Mouse (Mus musculus) embryonic facial prominence, embryonic 13.5 days (tissue): ENCODE data around the gene Gjd3. TPM values are rescaled to one million over a fixed set of nuclear protein-coding genes. Genes with fewer than 3 reads are reported as not detected.

Source experiments
- ATAC-seq: fragments of 200-750 bp; cut with Nextera tagmentation; 2 replicates; pipeline ENCODE4 v1.8.0; 2017; ENCODE audit warnings: low read depth; ENCODE audit not compliant: insufficient number of reproducible peaks, insufficient read depth, low FRiP score, low TSS enrichment
- H3K27ac ChIP-seq: fragments of 300-500 bp; sonication (generic); 2 replicates; pipeline ENCODE4 v1.5.1; 2015; ENCODE audit warnings: moderate library complexity, mild to moderate bottlenecking, inconsistent platforms
- H3K27me3 ChIP-seq: fragments of 300-500 bp; sonication (generic); 2 replicates; pipeline ENCODE4 v1.6.1; 2015; ENCODE audit warnings: mild to moderate bottlenecking, inconsistent platforms
- H3K36me3 ChIP-seq: fragments of 300-500 bp; sonication (generic); 2 replicates; pipeline ENCODE4 v1.6.1; 2015; ENCODE audit warnings: mild to moderate bottlenecking, inconsistent platforms
- H3K4me1 ChIP-seq: fragments of 300-500 bp; sonication (generic); 2 replicates; pipeline ENCODE4 v1.6.1; 2015; ENCODE audit warnings: inconsistent platforms
- H3K4me2 ChIP-seq: fragments of 300-500 bp; sonication (generic); 2 replicates; pipeline ENCODE4 v1.6.1; 2015; ENCODE audit warnings: moderate library complexity, mild to moderate bottlenecking, inconsistent platforms
- H3K4me3 ChIP-seq: fragments of 300-500 bp; sonication (generic); 2 replicates; pipeline ENCODE4 v1.5.1; 2015; ENCODE audit warnings: mild to moderate bottlenecking, inconsistent platforms
- H3K9ac ChIP-seq: fragments of 300-500 bp; sonication (generic); 2 replicates; pipeline ENCODE4 v1.6.1; 2015; ENCODE audit warnings: mild to moderate bottlenecking, inconsistent platforms
- H3K9me3 ChIP-seq: fragments of 300-500 bp; sonication (generic); 2 replicates; pipeline ENCODE4 v1.6.1; 2016; ENCODE audit warnings: inconsistent platforms
- WGBS: fragments of 180-500 bp; shearing (Covaris S2); methylation state at CpG from one replicate; pipeline ENCODE4 v1.1.7; 2015; ENCODE audit warnings: mixed read lengths; 5-methylcytosine and 5-hydroxymethylcytosine counted together
- polyA plus RNA-seq: library from polyadenylated mRNA; unstranded; fragments of >200 nt; fragmentation: Nextera tagmentation; extraction: Ambion mirVana; gene quantifications from 2 replicates; pipeline ENCODE4 v1.2.1, GENCODE M21; 2015

Gjd3 gene
- polyA plus RNA-seq, 1 experiment from 2014 or later = 0.34 TPM

- Histone ChIP-seq H3K9me3 (no peaks in the 10 kb centered on the region), H3K9ac (peak overlapping the region; percentile 49; the same call in 1 of the 2 replicates), H3K4me3 (no peak overlapping the region), H3K36me3 (peaks cover 62% of the 10 kb centered on the region), H3K27me3 (no peaks in the 10 kb centered on the region), H3K4me1 (peaks cover 86% of the 10 kb centered on the region), H3K27ac (peak overlapping the region; percentile 73), H3K4me2 (0 out of 2 replicates have a peak overlapping the region, but pooled peaks have one; percentile 9)
- no peak for ATAC-seq
- 51% methylated on average over 16 of the region's 16 CpGs for WGBS
Measured at GRCm38 (mm10) chr11:98968079-98968478, 14.7 kb downstream of the Gjd3 start.

GRCm38 (mm10) chr11:98966499-98967141, 16.2 kb downstream of the Gjd3 start:
- H3K9ac ChIP-seq = no peak overlapping the region
- H3K4me1 ChIP-seq = peaks cover 100% of the 10 kb centered on the region
- no peaks in the 10 kb centered on the region for H3K9me3 ChIP-seq
- peaks cover 51% of the 10 kb centered on the region for H3K36me3 ChIP-seq
- no peaks in the 10 kb centered on the region for H3K27me3 ChIP-seq
- peak overlapping the region; percentile 73; the same call in 1 of the 2 replicates for H3K27ac ChIP-seq
- ATAC-seq = no peak
- peak overlapping the region; percentile 96 for H3K4me2 ChIP-seq
- H3K4me3 ChIP-seq = no peak overlapping the region
- 44% methylated on average over 9 of the region's 9 CpGs for WGBS

- 9% methylated on average over 11 of the region's 11 CpGs for WGBS
- Histone ChIP-seq H3K9ac (peak overlapping the region; percentile 72), H3K36me3 (peaks cover 41% of the 10 kb centered on the region), H3K4me1 (peaks cover 100% of the 10 kb centered on the region), H3K9me3 (no peaks in the 10 kb centered on the region), H3K27ac (peak overlapping the region; percentile 90), H3K4me2 (peak overlapping the region; percentile 96), H3K27me3 (no peaks in the 10 kb centered on the region), H3K4me3 (peak overlapping the region; percentile 58)
- ATAC-seq = no peak
Measured at GRCm38 (mm10) chr11:98965416-98966077, 17.3 kb downstream of the Gjd3 start.

GRCm38 (mm10) chr11:98964616-98965415, 18.0 kb downstream of the Gjd3 start:
- Histone ChIP-seq H3K4me2 (peak overlapping the region; percentile 96), H3K36me3 (peaks cover 34% of the 10 kb centered on the region), H3K9ac (peak overlapping the region; percentile 72), H3K9me3 (no peaks in the 10 kb centered on the region), H3K4me3 (peak overlapping the region; percentile 58), H3K27ac (peak overlapping the region; percentile 90), H3K27me3 (no peaks in the 10 kb centered on the region), H3K4me1 (peaks cover 99% of the 10 kb centered on the region)
- WGBS = 21% methylated on average over 15 of the region's 15 CpGs
- no peak for ATAC-seq

DNA sequence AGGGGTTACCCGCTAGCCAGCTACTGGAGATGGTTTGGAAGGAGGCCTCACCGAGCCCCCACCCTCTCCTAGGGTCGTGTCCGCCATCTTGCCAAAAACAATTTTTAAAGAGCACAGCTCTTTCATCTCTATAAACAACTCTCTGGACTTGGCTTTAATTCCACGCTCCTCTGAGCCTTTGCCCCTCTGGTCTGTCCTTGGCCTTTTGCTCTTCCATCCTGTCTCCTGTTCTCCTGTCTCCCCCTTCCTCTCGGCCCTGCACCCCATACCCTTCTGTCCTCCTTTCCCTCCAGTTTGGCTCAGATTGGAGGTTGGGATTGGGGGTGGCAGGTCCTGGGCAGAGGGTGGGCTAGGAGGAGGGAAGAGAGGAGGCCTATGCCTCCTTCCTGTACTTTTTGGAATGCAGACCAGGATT, 18.6 kb downstream of the Gjd3 start:
- H3K36me3 ChIP-seq = peaks cover 29% of the 10 kb centered on the region
- 18% methylated on average over 6 of the region's 6 CpGs for WGBS
- H3K9me3 ChIP-seq = no peaks in the 10 kb centered on the region
- peak overlapping the region; percentile 58 for H3K4me3 ChIP-seq
- peaks cover 99% of the 10 kb centered on the region for H3K4me1 ChIP-seq
- peak overlapping the region; percentile 90 for H3K27ac ChIP-seq
- H3K4me2 ChIP-seq = peak overlapping the region; percentile 96
- H3K27me3 ChIP-seq = no peaks in the 10 kb centered on the region
- no peak for ATAC-seq
- H3K9ac ChIP-seq = peak overlapping the region; percentile 72; the same call in 1 of the 2 replicates

DNA sequence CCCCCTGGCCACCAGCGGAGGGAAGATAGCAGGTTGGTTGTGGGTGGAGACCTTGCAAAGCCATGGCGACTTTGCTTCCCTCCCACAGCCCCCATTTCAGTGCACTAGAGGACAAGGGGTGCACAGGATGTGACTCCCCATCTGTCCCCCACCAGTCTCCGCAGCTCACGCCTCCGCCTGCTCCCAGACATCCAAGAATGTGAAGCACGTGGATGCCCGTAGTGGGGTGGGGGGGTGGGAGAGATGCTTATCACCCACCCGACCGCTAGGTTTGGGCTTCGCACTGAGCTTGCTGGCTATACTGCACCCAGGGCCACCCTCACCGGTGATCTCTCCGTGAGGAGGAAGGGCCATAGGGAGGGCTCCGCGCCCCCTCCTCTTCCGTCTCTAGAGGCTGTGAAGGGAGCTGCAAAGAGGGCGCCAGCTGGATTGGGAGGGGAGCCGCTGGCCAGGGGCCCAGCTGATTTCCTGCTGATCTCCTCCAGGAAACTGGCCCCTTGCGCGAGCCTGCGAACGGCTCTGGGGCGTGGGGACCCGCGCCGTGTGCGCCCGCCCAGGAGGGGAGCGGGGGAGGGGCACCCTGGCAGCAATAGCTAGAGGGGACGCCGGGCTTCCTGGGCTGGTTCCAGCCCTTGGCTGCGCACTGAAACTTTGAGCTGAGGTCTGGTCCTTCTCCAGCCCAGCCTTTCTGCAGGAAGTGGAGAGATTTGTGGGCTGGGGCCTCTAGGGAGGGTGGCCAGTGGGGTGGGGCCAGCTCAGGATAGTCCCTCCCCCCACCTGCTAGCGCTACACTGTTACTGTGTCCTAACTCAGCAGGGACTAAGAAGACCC, 19.4 kb downstream of the Gjd3 start:
- Histone ChIP-seq H3K27ac (peak overlapping the region; percentile 90), H3K4me1 (peaks cover 97% of the 10 kb centered on the region), H3K4me2 (peak overlapping the region; percentile 96), H3K27me3 (no peaks in the 10 kb centered on the region), H3K36me3 (peaks cover 23% of the 10 kb centered on the region), H3K9me3 (no peaks in the 10 kb centered on the region), H3K4me3 (peak overlapping the region; percentile 58), H3K9ac (peak overlapping the region; percentile 72)
- under 1% methylated on average over 32 of the region's 32 CpGs for WGBS
- peak; percentile 76 for ATAC-seq

- 16% methylated on average over 12 of the region's 12 CpGs for WGBS
- Histone ChIP-seq H3K4me2 (peak overlapping the region; percentile 96), H3K4me1 (peaks cover 92% of the 10 kb centered on the region), H3K9me3 (no peaks in the 10 kb centered on the region), H3K4me3 (peak overlapping the region; percentile 58), H3K36me3 (peaks cover 23% of the 10 kb centered on the region), H3K27me3 (no peaks in the 10 kb centered on the region), H3K27ac (peak overlapping the region; percentile 90), H3K9ac (peak overlapping the region; percentile 72)
- ATAC-seq = no peak
Measured at GRCm38 (mm10) chr11:98962421-98963095, 20.3 kb downstream of the Gjd3 start.

- no peak for ATAC-seq
- whole genome bisulfite sequencing = 8% methylated on average over 8 of the region's 8 CpGs
- peak overlapping the region; percentile 72 for H3K9ac ChIP-seq
- peaks cover 84% of the 10 kb centered on the region for H3K4me1 ChIP-seq
- no peaks in the 10 kb centered on the region for H3K27me3 ChIP-seq
- peak overlapping the region; percentile 96 for H3K4me2 ChIP-seq
- H3K27ac ChIP-seq = peak overlapping the region; percentile 90; the same call in 1 of the 2 replicates
- peaks cover 25% of the 10 kb centered on the region for H3K36me3 ChIP-seq
- no peaks in the 10 kb centered on the region for H3K9me3 ChIP-seq
- peak overlapping the region; percentile 58 for H3K4me3 ChIP-seq
Measured at GRCm38 (mm10) chr11:98961766-98962165, 21.1 kb downstream of the Gjd3 start.

DNA sequence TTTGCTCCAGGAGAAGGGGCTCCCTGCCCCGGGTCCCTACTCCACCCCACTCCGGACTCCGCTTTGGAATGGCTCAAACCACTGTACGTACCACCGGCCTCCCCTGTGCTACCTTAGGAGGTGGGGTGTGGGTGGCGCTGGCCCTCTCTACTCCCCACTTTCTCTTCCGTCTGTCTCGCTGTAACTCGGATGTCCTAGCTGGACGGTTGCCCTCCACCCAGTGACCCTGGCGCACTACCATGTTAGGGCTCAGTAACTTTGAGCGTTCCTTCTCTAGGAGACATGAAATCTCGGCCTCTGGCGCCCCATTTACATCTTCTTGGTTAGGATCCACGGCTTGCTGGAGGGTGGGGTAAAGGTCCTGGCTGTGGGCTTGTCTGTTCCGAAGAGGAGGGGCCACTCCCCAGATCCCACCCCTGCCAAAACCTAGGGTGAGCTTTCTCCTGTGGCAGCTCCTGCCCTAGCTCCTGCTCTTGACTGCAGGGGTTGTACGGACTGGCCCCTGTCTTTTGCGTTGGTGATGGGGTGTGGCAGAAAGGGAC, 21.7 kb downstream of the Gjd3 start:
- Histone ChIP-seq H3K4me3 (peak overlapping the region; percentile 58), H3K4me2 (peak overlapping the region; percentile 96), H3K9me3 (no peaks in the 10 kb centered on the region), H3K27me3 (no peaks in the 10 kb centered on the region), H3K9ac (peak overlapping the region; percentile 72), H3K36me3 (peaks cover 25% of the 10 kb centered on the region), H3K4me1 (peaks cover 78% of the 10 kb centered on the region), H3K27ac (peak overlapping the region; percentile 69)
- no peak for ATAC-seq
- WGBS = 8% methylated on average over 18 of the region's 18 CpGs

DNA sequence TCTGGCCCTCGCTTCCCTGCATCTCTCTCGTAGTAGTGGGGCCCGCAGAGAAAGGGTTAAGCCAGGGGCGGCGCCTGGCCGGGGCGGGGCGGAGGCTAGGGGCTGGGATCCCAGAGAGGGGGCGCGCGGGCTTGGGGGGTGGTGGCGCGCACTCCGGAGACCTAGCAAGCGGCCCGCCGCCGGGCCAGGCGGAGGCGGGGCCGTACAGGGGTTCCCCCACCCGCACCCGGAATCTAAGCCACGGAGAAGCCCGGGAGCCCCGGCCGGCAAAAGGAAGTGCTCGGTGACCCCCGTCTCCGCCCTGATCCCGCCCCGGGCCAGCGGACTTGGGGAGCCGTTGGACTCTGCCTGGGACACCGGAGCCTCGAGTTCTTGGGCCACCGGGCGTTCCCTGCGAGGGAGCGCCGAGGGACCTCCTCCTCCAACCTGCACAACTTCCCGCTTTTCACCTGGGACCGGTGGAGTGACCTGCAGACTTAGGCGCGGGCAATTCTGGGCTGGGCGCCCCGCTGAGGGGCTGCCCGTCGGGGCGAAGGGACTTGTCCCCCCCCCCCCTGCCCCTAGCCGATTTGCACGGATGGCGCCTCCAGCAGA, 22.4 kb downstream of the Gjd3 start:
- Histone ChIP-seq H3K4me3 (peak overlapping the region; percentile 58), H3K27ac (peak overlapping the region; percentile 69), H3K27me3 (no peaks in the 10 kb centered on the region), H3K36me3 (peaks cover 27% of the 10 kb centered on the region), H3K9ac (peak overlapping the region; percentile 72), H3K4me2 (peak overlapping the region; percentile 96), H3K9me3 (no peaks in the 10 kb centered on the region), H3K4me1 (peaks cover 76% of the 10 kb centered on the region)
- under 1% methylated on average over 51 of the region's 53 CpGs for WGBS
- ATAC-seq = no peak
